Mouse (Mus musculus): ENCODE measurements around the gene L2hgdh. TPM values are rescaled to one million over a fixed set of nuclear protein-coding genes. Genes with fewer than 3 reads are reported as not detected.

Gene L2hgdh
- polyA plus RNA-seq, 1 experiment, result 35.5 TPM

- peaks cover 5% of the 10 kb centered on the region for H3K36me3 ChIP-seq (ENCODE audit: control insufficient read depth, insufficient read depth, low read length)
- peak; percentile 40 for DNase-seq
- no peaks in the 10 kb centered on the region; the same call in 1 of the 2 replicates for H3K4me1 ChIP-seq (ENCODE audit: control insufficient read depth, insufficient read depth, low read length)
- no peak for TF ChIP-seq POLR2A (IDR thresholded peaks at IDR 0.05; ENCODE audit: low read depth, low read length)
- TF ChIP-seq CTCF (conservative IDR thresholded peaks at IDR 0.05; ENCODE audit: insufficient read depth, insufficient read length, low read depth, low read length), result no peak
- H3K4me3 ChIP-seq (ENCODE audit: insufficient read depth, low read depth, low read length), result no peak overlapping the region
- no peak overlapping the region for H3K27ac ChIP-seq (ENCODE audit: insufficient read depth, low read depth, low read length)
- no peaks in the 10 kb centered on the region for H3K27me3 ChIP-seq (replicated peaks; ENCODE audit: control insufficient read depth, insufficient read depth, low read length)
- WGBS, result 70% methylated on average over 5 of the region's 5 CpGs
Measured at GRCm38 (mm10) chr12:69642877-69643276, 81.8 kb downstream of the L2hgdh start.

Other genes with a start within 250 kb of the L2hgdh start
- gene Vcpkmt, start 141.8 kb downstream of the L2hgdh start, polyA plus RNA-seq (2012; rRNA removed), result 5.8 and 7.1 TPM in 2 replicates
- gene Sos2, start 43.0 kb downstream of the L2hgdh start, polyA plus RNA-seq (2012; rRNA removed), result 28.5 and 28.8 TPM in 2 replicates
- 18.6 and 20.2 TPM in 2 replicates for gene Atp5s, start 77 bp upstream of the L2hgdh start, polyA plus RNA-seq (2012; rRNA removed)
- gene Cdkl1, start 66.4 kb upstream of the L2hgdh start, polyA plus RNA-seq (2012; rRNA removed), result 95.1 and 99.0 TPM in 2 replicates
- gene Atl1, start 167.7 kb upstream of the L2hgdh start, polyA plus RNA-seq (2012; rRNA removed), result 0.95 and 2.1 TPM in 2 replicates
- 6.3 and 6.5 TPM in 2 replicates for gene Map4k5, start 168.3 kb upstream of the L2hgdh start, polyA plus RNA-seq (2012; rRNA removed)